Mouse (Mus musculus) cortical plate, adult 2 months (tissue): ENCODE measurements around the gene Duoxa2.

ENCODE experiments used
- CTCF ChIP-seq: fragments of 200-500 bp; IDR thresholded peaks from 2 replicates; pipeline ENCODE4 v1.5.1; 2011; ENCODE audit warnings: mild to moderate bottlenecking, control low read depth, low read length; ENCODE audit not compliant: insufficient read depth; ENCODE audit errors: extremely low read depth
- POLR2A ChIP-seq: fragments of 200-500 bp; IDR thresholded peaks from 2 replicates; pipeline ENCODE4 v1.6.1; 2011; ENCODE audit warnings: mild to moderate bottlenecking, low read length, control low read depth; ENCODE audit not compliant: insufficient read depth; ENCODE audit errors: extremely low read depth

DNA sequence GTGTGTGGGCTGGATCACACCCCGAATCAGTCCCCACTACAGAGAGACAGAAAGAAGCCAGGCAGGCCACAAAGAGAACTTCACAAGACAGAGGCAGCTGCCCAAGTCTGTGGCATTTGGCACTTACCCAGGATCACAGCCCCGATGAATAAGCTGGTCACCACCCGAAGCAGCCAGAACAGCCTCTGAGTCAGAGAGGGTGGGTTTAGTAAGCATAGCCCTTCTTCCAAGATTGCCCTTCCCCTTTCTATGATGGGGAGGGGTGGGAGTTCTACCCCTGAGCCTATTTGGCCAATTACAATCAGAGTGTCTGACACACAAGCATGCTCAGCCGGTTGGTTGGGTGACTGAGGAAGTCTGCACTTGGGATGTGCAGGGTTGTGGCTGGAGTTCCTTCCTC is 7.5 kb downstream of the Duoxa2 start:
- TF ChIP-seq CTCF (no peak), POLR2A (no peak)
